In genomic region chr4:152385644-152386043, GRCm38 (mm10) we compare ENCODE assay signal across 8 mouse cellular contexts. TPM values are rescaled to one million over a fixed set of nuclear protein-coding genes. Genes with fewer than 3 reads are reported as not detected.
DNase-seq lines count a peak whose midpoint lies in the region; ATAC-seq and TF ChIP-seq lines count a peak whose summit lies in the region.

No protein-coding gene starts in this region.

- intact Hi-C loops in gastrocnemius, adult 2 months (cut with DNase I) = no loop called here

- TF ChIP-seq CTCF in gastrocnemius, adult 2 months (IDR thresholded peaks at IDR 0.05) = peak; percentile 43

- H3K4me3 ChIP-seq in gastrocnemius, adult 2 months = no peak overlapping the region

- no peak overlapping the region for H3K27ac ChIP-seq in gastrocnemius, adult 2 months

- ATAC-seq in granulocyte monocyte progenitor cell, adult 5-6 weeks (replicated peaks; ENCODE audit: poor library complexity, severe bottlenecking) = peak; percentile 68

- DNase-seq in gastrocnemius, adult 2 months = no peak
- no peak for DNase-seq in gastrocnemius, postnatal 4 days (ENCODE audit: low spot score in 2 of 2)
- DNase-seq in right cerebral cortex, postnatal 4 days = peak; percentile 52
- no peak for DNase-seq in right cerebral cortex, postnatal 25 days
- DNase-seq in thymus, postnatal 10 days (ENCODE audit: low spot score in 2 of 2) = peak; percentile 9 to 28
- DNase-seq in right cerebral cortex, postnatal 10 days (ENCODE audit: low spot score in 2 of 2) = no peak
- DNase-seq in spleen, postnatal 14 days (ENCODE audit: low spot score in 2 of 2) = no peak

RNA-seq across cellular contexts. Expression of gene Chd5, which starts 47.2 kb away (rescaled TPM):
- total RNA-seq in gastrocnemius, adult 2 months (2021) = under 1 TPM; 0.08 to 0.20 TPM
- total RNA-seq in gastrocnemius, postnatal 4 days (2021) = under 1 TPM; 0.18 to 0.27 TPM
- not detected in 2 replicates for total RNA-seq in granulocyte monocyte progenitor cell, adult 5-6 weeks (2014; fragmentation: Nextera tagmentation)
- 0.04 TPM in 1 of 2 replicates, not detected in the other for total RNA-seq in granulocyte monocyte progenitor cell, adult 5-6 weeks (2017)

Comparison
In these comparisons a context has a peak if more than half of its experiments do, and no peak if none do; other contexts are left out.
1. DNase-seq: peak in right cerebral cortex, postnatal 4 days (single experiment) and thymus, postnatal 10 days (2 of 2); none in gastrocnemius, adult 2 months (single experiment), gastrocnemius, postnatal 4 days (0 of 2), right cerebral cortex, postnatal 25 days (single experiment), right cerebral cortex, postnatal 10 days (0 of 2) and spleen, postnatal 14 days (0 of 2).